Mouse (Mus musculus): ENCODE results near the gene Serpinb12. TPM values are rescaled to one million over a fixed set of nuclear protein-coding genes. Genes with fewer than 3 reads are reported as not detected.

Serpinb12 gene
- polyA plus RNA-seq, 1 experiment from 2014 or later, result 0.13 TPM

GRCm38 (mm10) chr1:106983865-106984264 is 49.6 kb downstream of the Serpinb12 start:
- Histone ChIP-seq H3K9ac (ENCODE audit: low read depth, low read length) (no peak overlapping the region), H3K4me2 (ENCODE audit: low read depth, low read length) (no peak overlapping the region), H3K4me3 (ENCODE audit: low read length) (no peak overlapping the region), H3K27ac (ENCODE audit: low read length) (no peak overlapping the region), H3K27me3 (replicated peaks; ENCODE audit: control insufficient read depth, insufficient read depth, low read length) (no peaks in the 10 kb centered on the region), H3K9me3 (ENCODE audit: control insufficient read depth, low read length) (no peaks in the 10 kb centered on the region), H3K4me1 (ENCODE audit: control insufficient read depth, insufficient read depth, low read length) (no peaks in the 10 kb centered on the region), H3K36me3 (ENCODE audit: control insufficient read depth, insufficient read depth, low read length) (no peaks in the 10 kb centered on the region)
- no peak for ATAC-seq
- WGBS, result 63% methylated on average over 2 of the region's 2 CpGs

- ATAC-seq, result no peak
- Histone ChIP-seq H3K27me3 (replicated peaks; ENCODE audit: control insufficient read depth, insufficient read depth, low read length) (no peaks in the 10 kb centered on the region), H3K4me2 (ENCODE audit: low read depth, low read length) (no peak overlapping the region), H3K9ac (ENCODE audit: low read depth, low read length) (no peak overlapping the region), H3K9me3 (ENCODE audit: control insufficient read depth, low read length) (no peaks in the 10 kb centered on the region), H3K36me3 (ENCODE audit: control insufficient read depth, insufficient read depth, low read length) (no peaks in the 10 kb centered on the region), H3K4me3 (ENCODE audit: low read length) (no peak overlapping the region), H3K27ac (ENCODE audit: low read length) (no peak overlapping the region), H3K4me1 (ENCODE audit: control insufficient read depth, insufficient read depth, low read length) (no peaks in the 10 kb centered on the region)
- WGBS, result 68% methylated on average over 13 of the region's 13 CpGs
Measured at GRCm38 (mm10) chr1:107000424-107000823, 66.2 kb downstream of the Serpinb12 start.

- ATAC-seq, result no peak
- H3K4me1 ChIP-seq (ENCODE audit: control insufficient read depth, insufficient read depth, low read length), result no peaks in the 10 kb centered on the region
- 83% methylated on average over 2 of the region's 2 CpGs for WGBS
Measured at GRCm38 (mm10) chr1:107001754-107002153, 67.5 kb downstream of the Serpinb12 start.

GRCm38 (mm10) chr1:107006316-107006715 is 72.1 kb downstream of the Serpinb12 start:
- Histone ChIP-seq H3K4me3 (ENCODE audit: low read length) (no peak overlapping the region), H3K36me3 (ENCODE audit: control insufficient read depth, insufficient read depth, low read length) (no peaks in the 10 kb centered on the region), H3K27ac (ENCODE audit: low read length) (no peak overlapping the region), H3K9ac (ENCODE audit: low read depth, low read length) (no peak overlapping the region), H3K4me2 (ENCODE audit: low read depth, low read length) (no peak overlapping the region), H3K9me3 (ENCODE audit: control insufficient read depth, low read length) (no peaks in the 10 kb centered on the region), H3K4me1 (ENCODE audit: control insufficient read depth, insufficient read depth, low read length) (no peaks in the 10 kb centered on the region), H3K27me3 (replicated peaks; ENCODE audit: control insufficient read depth, insufficient read depth, low read length) (no peaks in the 10 kb centered on the region)
- WGBS, result 59% methylated on average over 3 of the region's 3 CpGs
- ATAC-seq, result no peak

More at GRCm38 (mm10) chr1:107001754-107002153, 67.5 kb downstream of the Serpinb12 start:
- H3K4me3 ChIP-seq (ENCODE audit: low read length), result no peak overlapping the region
- no peaks in the 10 kb centered on the region for H3K36me3 ChIP-seq (ENCODE audit: control insufficient read depth, insufficient read depth, low read length)
- no peaks in the 10 kb centered on the region for H3K27me3 ChIP-seq (replicated peaks; ENCODE audit: control insufficient read depth, insufficient read depth, low read length)
- H3K27ac ChIP-seq (ENCODE audit: low read length), result no peak overlapping the region
- H3K9ac ChIP-seq (ENCODE audit: low read depth, low read length), result no peak overlapping the region
- no peaks in the 10 kb centered on the region for H3K9me3 ChIP-seq (ENCODE audit: control insufficient read depth, low read length)
- no peak overlapping the region for H3K4me2 ChIP-seq (ENCODE audit: low read depth, low read length)

Other genes with a start within 250 kb of the Serpinb12 start
- gene Bcl2, start 220.2 kb upstream of the Serpinb12 start, polyA plus RNA-seq (2015; fragmentation: Nextera tagmentation; extraction: Ambion mirVana), result 10.1 and 11.9 TPM in 2 replicates
- gene Kdsr, start 174.7 kb upstream of the Serpinb12 start, polyA plus RNA-seq (2015; fragmentation: Nextera tagmentation; extraction: Ambion mirVana), result 14.9 and 17.1 TPM in 2 replicates
- 68.9 and 78.2 TPM in 2 replicates for gene Vps4b, start 137.7 kb upstream of the Serpinb12 start, polyA plus RNA-seq (2015; fragmentation: Nextera tagmentation; extraction: Ambion mirVana)
- gene Serpinb5, start 73.3 kb upstream of the Serpinb12 start, polyA plus RNA-seq (2015; fragmentation: Nextera tagmentation; extraction: Ambion mirVana), result 0.13 and 0.26 TPM in 2 replicates
- gene Serpinb13, start 46.5 kb downstream of the Serpinb12 start, polyA plus RNA-seq (2015; fragmentation: Nextera tagmentation; extraction: Ambion mirVana), result not detected in 2 replicates
- not detected in 2 replicates for gene Serpinb3a, start 117.9 kb downstream of the Serpinb12 start, polyA plus RNA-seq (2015; fragmentation: Nextera tagmentation; extraction: Ambion mirVana)
- not detected in 2 replicates for gene Serpinb3d, start 149.1 kb downstream of the Serpinb12 start, polyA plus RNA-seq (2015; fragmentation: Nextera tagmentation; extraction: Ambion mirVana)